Mouse (Mus musculus) MEL (cell line): ENCODE results near the gene Palld.

ENCODE experiments used
- CTCF ChIP-seq, 3 experiments: IDR thresholded peaks in 2 of 3; conservative IDR thresholded peaks in 1 of 3; 2 replicates each; pipeline ENCODE4 v1.5.1; 2011 to 2012; ENCODE audit warnings: low read length in 3 of 3, low read depth in 2 of 3, mild to moderate bottlenecking in 2 of 3, improper control_type of control experiment in 1 of 3, inconsistent platforms in 1 of 3, mixed read lengths in 1 of 3, moderate library complexity in 1 of 3; ENCODE audit not compliant: control insufficient read depth in 1 of 3, insufficient read depth in 1 of 3, poor library complexity in 1 of 3, severe bottlenecking in 1 of 3
- ELF1 ChIP-seq: IDR thresholded peaks from 2 replicates; pipeline ENCODE4 v1.6.1; 2014; ENCODE audit warnings: low read depth, mild to moderate bottlenecking, inconsistent platforms, low read length, improper control_type of control experiment, moderate library complexity
- EP300 ChIP-seq, 2 experiments: IDR thresholded peaks; 2 replicates each; pipeline ENCODE4 v1.6.1; 2011; ENCODE audit warnings: improper control_type of control experiment in 2 of 2, low read length in 2 of 2, low read depth in 1 of 2, mild to moderate bottlenecking in 1 of 2
- NRF1 ChIP-seq: IDR thresholded peaks from 2 replicates; pipeline ENCODE4 v1.6.1; 2014; ENCODE audit warnings: low read depth, mild to moderate bottlenecking, inconsistent platforms, low read length, improper control_type of control experiment, moderate library complexity; ENCODE audit not compliant: poor library complexity, insufficient read depth, severe bottlenecking
- POLR2A ChIP-seq, 2 experiments: IDR thresholded peaks; 2 replicates each; pipeline ENCODE4 v1.6.1; 2011 to 2012; ENCODE audit warnings: low read length in 2 of 2, mild to moderate bottlenecking in 2 of 2, control low read depth in 1 of 2, improper control_type of control experiment in 1 of 2, low read depth in 1 of 2, moderate library complexity in 1 of 2; ENCODE audit not compliant: control insufficient read depth in 1 of 2, insufficient read depth in 1 of 2, poor library complexity in 1 of 2
- SIN3A ChIP-seq: IDR thresholded peaks from 2 replicates; pipeline ENCODE4 v1.6.1; 2012; ENCODE audit warnings: low read length, improper control_type of control experiment, inconsistent platforms
- TBP ChIP-seq: IDR thresholded peaks from 2 replicates; pipeline ENCODE4 v1.8.0; 2011; ENCODE audit warnings: low read depth, low read length, improper control_type of control experiment
- ZC3H11A ChIP-seq: IDR thresholded peaks from 2 replicates; pipeline ENCODE4 v1.6.1; 2012; ENCODE audit warnings: low read depth, mild to moderate bottlenecking, inconsistent platforms, low read length, improper control_type of control experiment

DNA sequence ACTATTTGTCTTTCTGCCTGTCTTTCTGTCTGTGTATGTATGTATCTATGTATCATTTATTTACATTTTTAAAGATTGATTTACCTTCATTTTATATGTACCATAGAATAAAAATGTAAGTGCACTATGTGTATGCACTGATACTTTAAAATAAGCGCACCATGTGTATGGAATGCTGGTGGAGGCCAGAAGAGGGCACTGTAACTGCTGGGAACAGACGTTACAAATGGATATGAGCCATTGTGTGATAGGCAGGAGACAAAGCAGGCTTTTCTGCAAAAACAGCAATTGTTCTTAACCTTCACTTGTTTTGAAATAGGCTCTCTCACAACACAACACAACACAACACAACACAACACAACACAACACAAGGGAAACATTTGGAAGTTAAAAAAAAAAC is 203.5 kb downstream of the Palld start:
- no peak for TF ChIP-seq TBP
- no peak for TF ChIP-seq ZC3H11A
- peak in 2 of 3 experiments; percentile 23 to 32; a peak in 3 of 6 replicates for TF ChIP-seq CTCF (IDR thresholded peaks at IDR 0.05 in 2 of 3, conservative IDR thresholded peaks at IDR 0.05 in 1 of 3; ENCODE audit: control insufficient read depth in 1 of 3, insufficient read depth in 1 of 3, low read depth in 2 of 3, low read length in 3 of 3, poor library complexity in 1 of 3, severe bottlenecking in 1 of 3)
- no peak for TF ChIP-seq POLR2A (IDR thresholded peaks at IDR 0.05; ENCODE audit: control insufficient read depth in 1 of 2, insufficient read depth in 1 of 2, low read depth in 1 of 2, low read length in 2 of 2, poor library complexity in 1 of 2)
- TF ChIP-seq NRF1: no peak
- TF ChIP-seq EP300 (IDR thresholded peaks at IDR 0.05; ENCODE audit: low read depth in 1 of 2, low read length in 2 of 2): no peak
- TF ChIP-seq ELF1: no peak
- no peak for TF ChIP-seq SIN3A
